Mouse (Mus musculus): ENCODE measurements around the gene Scaper. TPM values are rescaled to one million over a fixed set of nuclear protein-coding genes. Genes with fewer than 3 reads are reported as not detected.
A peak's percentile ranks its signal among the peaks of the same experiment; 100 is the strongest.

Gene Scaper
- polyA plus RNA-seq, 1 experiment from 2014 or later = 6.3 TPM

- DNase-seq (ENCODE audit: low spot score) = no peak
These were observed 356.5 kb downstream of the Scaper start for GRCm38 (mm10) chr9:55581414-55581813.

GRCm38 (mm10) chr9:55576571-55576970 is 361.3 kb downstream of the Scaper start:
- no peak for DNase-seq (ENCODE audit: low spot score)
- 76% methylated on average over 1 of the region's 1 CpGs for WGBS

More at GRCm38 (mm10) chr9:55581414-55581813, 356.5 kb downstream of the Scaper start:
- Histone ChIP-seq H3K36me3 (no peaks in the 10 kb centered on the region), H3K27ac (replicated peaks) (no peak overlapping the region), H3K27me3 (ENCODE audit: low read depth, poor library complexity, severe bottlenecking) (no peaks in the 10 kb centered on the region), H3K4me1 (peaks cover 7% of the 10 kb centered on the region), H3K9me3 (replicated peaks) (no peaks in the 10 kb centered on the region), H3K4me3 (no peak overlapping the region)
- WGBS = 34% methylated on average over 3 of the region's 3 CpGs

GRCm38 (mm10) chr9:55571071-55571470 is 366.8 kb downstream of the Scaper start:
- Histone ChIP-seq H3K27me3 (ENCODE audit: low read depth, poor library complexity, severe bottlenecking) (no peaks in the 10 kb centered on the region), H3K9me3 (replicated peaks) (no peaks in the 10 kb centered on the region), H3K27ac (replicated peaks) (no peak overlapping the region), H3K4me3 (no peak overlapping the region), H3K4me1 (no peaks in the 10 kb centered on the region), H3K36me3 (no peaks in the 10 kb centered on the region)
- DNase-seq (ENCODE audit: low spot score) = no peak
- 93% methylated on average over 1 of the region's 1 CpGs for WGBS

More at GRCm38 (mm10) chr9:55576571-55576970, 361.3 kb downstream of the Scaper start:
- Histone ChIP-seq H3K9me3 (replicated peaks) (no peaks in the 10 kb centered on the region), H3K27ac (replicated peaks) (no peak overlapping the region), H3K27me3 (ENCODE audit: low read depth, poor library complexity, severe bottlenecking) (no peaks in the 10 kb centered on the region), H3K4me3 (no peak overlapping the region), H3K4me1 (peaks cover 3% of the 10 kb centered on the region), H3K36me3 (no peaks in the 10 kb centered on the region)

- H3K27ac ChIP-seq (replicated peaks) = no peak overlapping the region
- no peaks in the 10 kb centered on the region for H3K36me3 ChIP-seq
- DNase-seq (ENCODE audit: low spot score) = no peak
- no peaks in the 10 kb centered on the region for H3K27me3 ChIP-seq (ENCODE audit: low read depth, poor library complexity, severe bottlenecking)
- no peaks in the 10 kb centered on the region for H3K4me1 ChIP-seq
- H3K4me3 ChIP-seq = no peak overlapping the region
- H3K9me3 ChIP-seq (replicated peaks) = no peaks in the 10 kb centered on the region
- WGBS = 75% methylated on average over 5 of the region's 5 CpGs
These were observed 369.3 kb downstream of the Scaper start for GRCm38 (mm10) chr9:55568466-55569159.

- peaks cover 6% of the 10 kb centered on the region for H3K4me1 ChIP-seq
- no peak overlapping the region for H3K4me3 ChIP-seq
- WGBS = 100% methylated on average over 1 of the region's 1 CpGs
- no peaks in the 10 kb centered on the region for H3K36me3 ChIP-seq
- DNase-seq (ENCODE audit: low spot score) = no peak
- no peaks in the 10 kb centered on the region for H3K9me3 ChIP-seq (replicated peaks)
- no peaks in the 10 kb centered on the region for H3K27me3 ChIP-seq (ENCODE audit: low read depth, poor library complexity, severe bottlenecking)
- no peak overlapping the region for H3K27ac ChIP-seq (replicated peaks)
These were observed 377.0 kb downstream of the Scaper start for GRCm38 (mm10) chr9:55560960-55561359.

- DNase-seq (ENCODE audit: low spot score) = no peak
- no peaks in the 10 kb centered on the region for H3K9me3 ChIP-seq (replicated peaks)
- no peak overlapping the region for H3K27ac ChIP-seq (replicated peaks)
- H3K4me1 ChIP-seq = no peaks in the 10 kb centered on the region
- no peak overlapping the region for H3K4me3 ChIP-seq
- peaks cover 20% of the 10 kb centered on the region for H3K27me3 ChIP-seq (ENCODE audit: low read depth, poor library complexity, severe bottlenecking)
- no peaks in the 10 kb centered on the region for H3K36me3 ChIP-seq
- 86% methylated on average over 1 of the region's 1 CpGs for WGBS
These were observed 382.9 kb downstream of the Scaper start for GRCm38 (mm10) chr9:55554986-55555385.

GRCm38 (mm10) chr9:55549302-55549890 is 388.5 kb downstream of the Scaper start:
- Histone ChIP-seq H3K27me3 (ENCODE audit: low read depth, poor library complexity, severe bottlenecking) (peaks cover 76% of the 10 kb centered on the region), H3K9me3 (replicated peaks) (no peaks in the 10 kb centered on the region), H3K4me3 (no peak overlapping the region; the same call in 1 of the 2 replicates), H3K27ac (replicated peaks) (no peak overlapping the region), H3K4me1 (peaks cover 31% of the 10 kb centered on the region), H3K36me3 (no peaks in the 10 kb centered on the region)
- DNase-seq (ENCODE audit: low spot score) = peak; percentile 25
- 6% methylated on average over 16 of the region's 16 CpGs for WGBS

- Histone ChIP-seq H3K27ac (replicated peaks) (no peak overlapping the region), H3K4me1 (peaks cover 37% of the 10 kb centered on the region), H3K27me3 (ENCODE audit: low read depth, poor library complexity, severe bottlenecking) (peaks cover 82% of the 10 kb centered on the region), H3K36me3 (no peaks in the 10 kb centered on the region), H3K4me3 (no peak overlapping the region), H3K9me3 (replicated peaks) (no peaks in the 10 kb centered on the region)
- DNase-seq (ENCODE audit: low spot score) = no peak
- WGBS = 12% methylated on average over 3 of the region's 3 CpGs
These were observed 389.0 kb downstream of the Scaper start for GRCm38 (mm10) chr9:55548871-55549270.

GRCm38 (mm10) chr9:55546176-55547010 is 391.5 kb downstream of the Scaper start:
- H3K4me3 ChIP-seq = peak overlapping the region; percentile 46
- H3K27me3 ChIP-seq (ENCODE audit: low read depth, poor library complexity, severe bottlenecking) = peaks cover 100% of the 10 kb centered on the region
- H3K27ac ChIP-seq (replicated peaks) = no peak overlapping the region
- no peaks in the 10 kb centered on the region for H3K9me3 ChIP-seq (replicated peaks)
- H3K4me1 ChIP-seq = peaks cover 56% of the 10 kb centered on the region
- no peaks in the 10 kb centered on the region for H3K36me3 ChIP-seq
- DNase-seq (ENCODE audit: low spot score) = peak; percentile 65
- 2% methylated on average over 63 of the region's 63 CpGs for WGBS

- H3K27ac ChIP-seq (replicated peaks) = no peak overlapping the region
- peak overlapping the region; percentile 46 for H3K4me3 ChIP-seq
These were observed 392.3 kb downstream of the Scaper start for GRCm38 (mm10) chr9:55545556-55546175.

GRCm38 (mm10) chr9:55544861-55545555 is 392.9 kb downstream of the Scaper start:
- WGBS = under 1% methylated on average over 30 of the region's 30 CpGs
- Histone ChIP-seq H3K4me1 (peaks cover 69% of the 10 kb centered on the region), H3K9me3 (replicated peaks) (no peaks in the 10 kb centered on the region), H3K36me3 (no peaks in the 10 kb centered on the region), H3K27me3 (ENCODE audit: low read depth, poor library complexity, severe bottlenecking) (peaks cover 100% of the 10 kb centered on the region), H3K27ac (replicated peaks) (no peak overlapping the region), H3K4me3 (peak overlapping the region; percentile 46; the same call in 1 of the 2 replicates)
- peak; percentile 72 for DNase-seq (ENCODE audit: low spot score)

More at GRCm38 (mm10) chr9:55545556-55546175, 392.3 kb downstream of the Scaper start:
- H3K36me3 ChIP-seq = no peaks in the 10 kb centered on the region
- H3K27me3 ChIP-seq (ENCODE audit: low read depth, poor library complexity, severe bottlenecking) = peaks cover 100% of the 10 kb centered on the region
- no peaks in the 10 kb centered on the region for H3K9me3 ChIP-seq (replicated peaks)
- peaks cover 62% of the 10 kb centered on the region for H3K4me1 ChIP-seq
- DNase-seq (ENCODE audit: low spot score) = peak; percentile 57
- WGBS = 5% methylated on average over 41 of the region's 41 CpGs
